Mouse (Mus musculus) heart, postnatal 0 days (tissue): ENCODE results near the gene Gm26602. TPM values are rescaled to one million over a fixed set of nuclear protein-coding genes. Genes with fewer than 3 reads are reported as not detected.
A peak's percentile ranks its signal among the peaks of the same experiment; 100 is the strongest.
"Not testable (repeated sequence)": the region's sequence is repeated elsewhere in the genome, so short reads cannot be mapped to it uniquely, and the experiment has no call there.

Experiments
- ATAC-seq: fragments of 200-750 bp; cut with Nextera tagmentation; 2 replicates; pipeline ENCODE4 v1.8.0; 2017; ENCODE audit warnings: low read depth, moderate number of reproducible peaks, moderate library complexity; ENCODE audit not compliant: insufficient read depth
- DNase-seq: peaks from one replicate; pipeline ENCODE4 v3.0.0-alpha.2; 2016; ENCODE audit warnings: low spot score
- H3K27ac ChIP-seq: fragments of 300-500 bp; sonication (generic); 2 replicates; pipeline ENCODE4 v1.5.1; 2014; ENCODE audit warnings: low read depth, mild to moderate bottlenecking
- H3K27me3 ChIP-seq: fragments of 300-500 bp; sonication (generic); 2 replicates; pipeline ENCODE4 v1.6.1; 2014; ENCODE audit warnings: low read length, mixed read lengths; ENCODE audit not compliant: control insufficient read depth, insufficient read depth
- H3K36me3 ChIP-seq: fragments of 300-500 bp; sonication (generic); replicated peaks from 2 replicates; pipeline ENCODE4 v1.6.1; 2014; ENCODE audit warnings: low read length, mixed read lengths; ENCODE audit not compliant: control insufficient read depth, insufficient read depth
- H3K4me1 ChIP-seq: fragments of 300-500 bp; sonication (generic); 2 replicates; pipeline ENCODE4 v1.6.1; 2014; ENCODE audit warnings: antibody characterized with exemption; ENCODE audit not compliant: control insufficient read depth, insufficient read depth
- H3K4me2 ChIP-seq: fragments of 300-500 bp; sonication (generic); 2 replicates; pipeline ENCODE4 v1.6.1; 2014; ENCODE audit warnings: low read depth, mild to moderate bottlenecking, low read length, moderate library complexity
- H3K4me3 ChIP-seq: fragments of 300-500 bp; sonication (generic); 2 replicates; pipeline ENCODE4 v1.5.1; 2014; ENCODE audit warnings: low read depth, low read length
- H3K9ac ChIP-seq: fragments of 300-500 bp; sonication (generic); replicated peaks from 2 replicates; pipeline ENCODE4 v1.6.1; 2014; ENCODE audit warnings: low read depth, low read length, mixed read lengths
- H3K9me3 ChIP-seq: fragments of 300-500 bp; sonication (generic); replicated peaks from 2 replicates; pipeline ENCODE4 v1.6.1; 2016; ENCODE audit warnings: low read length; ENCODE audit not compliant: control insufficient read depth
- CTCF ChIP-seq: IDR thresholded peaks from 2 replicates; pipeline ENCODE4 v1.5.1; 2016; ENCODE audit warnings: antibody characterized with exemption, control low read depth, low read depth
- EP300 ChIP-seq: IDR thresholded peaks from 2 replicates; pipeline ENCODE4 v1.6.1; 2016; ENCODE audit warnings: antibody characterized with exemption, low read depth
- WGBS: fragments of 180-500 bp; shearing (Covaris S2); extraction: QIAGEN DNeasy Blood & Tissue Kit; methylation state at CpG from one replicate; pipeline ENCODE4 v1.1.7; 2014; 5-methylcytosine and 5-hydroxymethylcytosine counted together
- polyA plus RNA-seq: library from polyadenylated mRNA; unstranded; fragments of >200 nt; fragmentation: Nextera tagmentation; extraction: Ambion mirVana; gene quantifications from 2 replicates; pipeline ENCODE4 v1.2.1, GENCODE M21; 2015
- total RNA-seq: library from RNA; depleted of rRNA; stranded (reverse); fragments of >200 nt; gene quantifications from 2 replicates; pipeline ENCODE4 v1.2.3, GENCODE M21; 2014; ENCODE audit warnings: low replicate concordance

The Gm26602 gene
- total and polyA plus RNA-seq, 2 experiments from 2014 or later: 4.0 TPM; not detected in 1

DNA sequence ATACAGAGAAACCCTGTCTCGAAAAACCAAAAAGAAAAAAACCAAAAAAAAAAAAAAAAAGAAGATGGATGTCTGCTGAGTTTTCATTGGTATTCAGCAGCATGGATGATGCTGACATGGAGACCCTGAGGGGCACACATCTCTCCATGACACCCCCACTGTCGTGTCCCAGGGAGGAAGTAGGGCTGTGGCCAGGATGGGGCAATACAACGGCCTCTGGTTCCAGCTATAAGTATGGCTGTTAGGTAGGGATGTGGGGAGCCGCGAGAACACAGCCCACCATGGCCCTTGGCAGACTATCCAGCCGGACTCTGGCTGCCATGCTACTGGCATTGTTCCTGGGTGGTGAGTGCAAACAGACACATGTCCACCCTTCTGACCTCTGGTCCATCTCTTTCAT is 24.6 kb upstream of the Gm26602 start, which contains the start of gene Elane:
Elane (plus strand) TSS at position 194 of the 400 bp plus-strand sequence.
- H3K27me3 ChIP-seq: peaks cover 10% of the 10 kb centered on the region; the same call in 1 of the 2 replicates
- 0 out of 2 replicates have a peak, but pooled peaks cover 11% of the 10 kb centered on the region for H3K4me1 ChIP-seq
- no peaks in the 10 kb centered on the region for H3K9me3 ChIP-seq
- ATAC-seq (no peak), DNase-seq (no peak)
- no peak within 1 kb of the TSS for H3K27ac ChIP-seq
- TF ChIP-seq EP300 (no peak), CTCF (no peak)
- no peak within 1 kb of the TSS for H3K4me3 ChIP-seq
- H3K9ac ChIP-seq: no peak within 1 kb of the TSS
- H3K36me3 ChIP-seq: no peaks in the 10 kb centered on the region
- 78% methylated on average over 6 of the region's 6 CpGs for WGBS
- H3K4me2 ChIP-seq: no peak within 1 kb of the TSS

- H3K36me3 ChIP-seq: no peaks in the 10 kb centered on the region
- H3K9ac ChIP-seq: no peak overlapping the region
- no peak overlapping the region for H3K27ac ChIP-seq
- H3K9me3 ChIP-seq: no peaks in the 10 kb centered on the region
- DNase-seq (no peak), ATAC-seq (no peak)
- 84% methylated on average over 8 of the region's 8 CpGs for WGBS
- peaks cover 10% of the 10 kb centered on the region; the same call in 1 of the 2 replicates for H3K27me3 ChIP-seq
- H3K4me3 ChIP-seq: no peak overlapping the region
- TF ChIP-seq CTCF (no peak), EP300 (no peak)
- no peak overlapping the region for H3K4me2 ChIP-seq
- 0 out of 2 replicates have a peak, but pooled peaks cover 11% of the 10 kb centered on the region for H3K4me1 ChIP-seq
Observed at GRCm38 (mm10) chr10:79886611-79887010, 24.0 kb upstream of the Gm26602 start.

GRCm38 (mm10) chr10:79889386-79889785 is 21.3 kb upstream of the Gm26602 start:
- 0 out of 2 replicates have a peak, but pooled peaks cover 3% of the 10 kb centered on the region for H3K27me3 ChIP-seq
- no peak overlapping the region for H3K9ac ChIP-seq
- H3K4me1 ChIP-seq: 0 out of 2 replicates have a peak, but pooled peaks cover 2% of the 10 kb centered on the region
- no peaks in the 10 kb centered on the region for H3K36me3 ChIP-seq
- no peak for ATAC-seq
- DNase-seq: no peak
- TF ChIP-seq CTCF (no peak), EP300 (no peak)
- H3K4me2 ChIP-seq: no peak overlapping the region
- no peaks in the 10 kb centered on the region for H3K9me3 ChIP-seq
- WGBS: 74% methylated on average over 2 of the region's 2 CpGs
- no peak overlapping the region for H3K4me3 ChIP-seq
- H3K27ac ChIP-seq: no peak overlapping the region

DNA sequence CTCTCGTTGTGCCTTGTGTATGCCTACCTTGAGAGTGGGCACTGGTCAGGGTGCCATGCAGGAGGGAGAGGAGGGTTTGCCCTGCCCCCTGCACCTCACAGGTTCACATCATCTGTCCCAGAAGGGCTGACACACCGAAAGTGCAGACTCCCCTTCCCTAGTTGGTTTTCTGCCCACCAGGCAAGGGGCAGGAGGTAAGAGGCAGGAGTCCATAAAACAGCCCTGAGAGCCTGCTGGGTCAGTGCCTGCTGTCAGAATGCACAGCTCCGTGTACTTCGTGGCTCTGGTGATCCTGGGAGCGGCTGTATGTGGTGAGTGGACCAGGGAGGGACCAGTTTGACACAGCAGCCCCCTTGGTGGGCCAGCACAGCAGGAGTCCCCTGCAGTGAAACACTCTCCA is 20.0 kb upstream of the Gm26602 start, which contains the start of gene Cfd:
Cfd (plus strand) TSS at position 184 of the 400 bp plus-strand sequence.
- H3K4me2 ChIP-seq: no peak within 1 kb of the TSS
- no peak within 1 kb of the TSS for H3K27ac ChIP-seq
- no peak for ATAC-seq
- no peaks in the 10 kb centered on the region for H3K4me1 ChIP-seq
- H3K27me3 ChIP-seq: 0 out of 2 replicates have a peak, but pooled peaks cover 3% of the 10 kb centered on the region
- 35% methylated on average over 5 of the region's 5 CpGs for WGBS
- no peak for DNase-seq
- no peak for TF ChIP-seq CTCF
- TF ChIP-seq EP300: no peak
- H3K9me3 ChIP-seq: no peaks in the 10 kb centered on the region
- H3K36me3 ChIP-seq: peaks cover 8% of the 10 kb centered on the region
- H3K4me3 ChIP-seq: no peak within 1 kb of the TSS
- H3K9ac ChIP-seq: no peak within 1 kb of the TSS

- H3K4me3 ChIP-seq, H3K27ac ChIP-seq, H3K4me2 ChIP-seq, H3K9me3 ChIP-seq, H3K4me1 ChIP-seq, DNase-seq, H3K27me3 ChIP-seq, H3K9ac ChIP-seq: not testable (repeated sequence)
- TF ChIP-seq CTCF: peak; percentile 75
- peak; percentile 64; the same call in 1 of the 2 replicates for ATAC-seq
- 42% methylated on average over 22 of the region's 22 CpGs for WGBS
- H3K36me3 ChIP-seq: peaks cover 24% of the 10 kb centered on the region
Observed at GRCm38 (mm10) chr10:79892451-79893118, 18.1 kb upstream of the Gm26602 start.

DNA sequence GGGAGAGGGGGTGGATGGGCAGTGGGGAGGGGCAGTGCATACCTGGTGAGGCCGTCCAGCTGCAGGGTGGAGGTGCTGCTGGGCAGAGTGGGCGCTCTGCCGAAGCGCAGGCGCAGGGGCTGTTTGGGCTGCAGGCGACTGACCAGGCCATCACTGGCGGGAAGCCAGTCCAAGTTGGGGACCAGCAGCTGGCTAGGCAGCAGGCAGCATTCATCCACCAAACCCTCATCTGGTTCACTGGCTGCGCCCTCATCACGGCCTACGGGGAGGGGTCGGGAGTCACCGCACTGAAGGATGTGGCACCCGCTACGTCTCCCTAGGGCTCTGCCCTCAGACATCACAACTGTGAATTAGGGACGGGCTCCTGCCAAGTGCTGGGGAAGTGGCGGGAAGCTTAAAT is 14.3 kb upstream of the Gm26602 start:
- H3K4me2 ChIP-seq: no peak overlapping the region
- DNase-seq: no peak
- no peaks in the 10 kb centered on the region for H3K27me3 ChIP-seq
- no peaks in the 10 kb centered on the region for H3K9me3 ChIP-seq
- TF ChIP-seq EP300: no peak
- TF ChIP-seq CTCF: no peak
- no peak overlapping the region for H3K27ac ChIP-seq
- no peak overlapping the region for H3K4me3 ChIP-seq
- no peak for ATAC-seq
- H3K4me1 ChIP-seq: no peaks in the 10 kb centered on the region
- H3K9ac ChIP-seq: no peak overlapping the region
- peaks cover 48% of the 10 kb centered on the region for H3K36me3 ChIP-seq
- 91% methylated on average over 16 of the region's 16 CpGs for WGBS
